Mouse (Mus musculus) layer of hippocampus, adult 11-12 months (tissue): ENCODE data around the gene Lrp4.

Source experiments
- DNase-seq: peaks from one replicate; pipeline ENCODE4 v3.0.0; 2022; ENCODE audit warnings: low spot score

Gene Lrp4

GRCm38 (mm10) chr2:91457259-91457655 is at the start of gene Lrp4:
Gene Lrp4 (plus strand): TSS chr2:91457511.
- DNase-seq: peak; percentile 32

GRCm38 (mm10) chr2:91408031-91408430 is 49.3 kb upstream of the Lrp4 start:
- no peak for DNase-seq

GRCm38 (mm10) chr2:91411473-91411872 is 45.8 kb upstream of the Lrp4 start:
- no peak for DNase-seq

GRCm38 (mm10) chr2:91412361-91412760 is 45.0 kb upstream of the Lrp4 start:
- DNase-seq: no peak

- DNase-seq: no peak
These were observed 43.5 kb upstream of the Lrp4 start for GRCm38 (mm10) chr2:91413811-91414210.

GRCm38 (mm10) chr2:91421641-91422040 is 35.7 kb upstream of the Lrp4 start:
- no peak for DNase-seq

- no peak for DNase-seq
These were observed 33.1 kb upstream of the Lrp4 start for GRCm38 (mm10) chr2:91424061-91424720.

GRCm38 (mm10) chr2:91426321-91426720 is 31.0 kb upstream of the Lrp4 start:
- DNase-seq: no peak

GRCm38 (mm10) chr2:91429146-91429545 is 28.2 kb upstream of the Lrp4 start:
- DNase-seq: no peak

GRCm38 (mm10) chr2:91429915-91430599 is 27.3 kb upstream of the Lrp4 start:
- no peak for DNase-seq

GRCm38 (mm10) chr2:91430600-91430919 is 26.8 kb upstream of the Lrp4 start:
- DNase-seq: no peak

- DNase-seq: no peak
These were observed 20.6 kb upstream of the Lrp4 start for GRCm38 (mm10) chr2:91436713-91437112.

- no peak for DNase-seq
These were observed 20.0 kb upstream of the Lrp4 start for GRCm38 (mm10) chr2:91437116-91437815.

- DNase-seq: no peak
These were observed 18.0 kb upstream of the Lrp4 start for GRCm38 (mm10) chr2:91439271-91439670.

- no peak for DNase-seq
These were observed 17.4 kb upstream of the Lrp4 start for GRCm38 (mm10) chr2:91439876-91440275.

- DNase-seq: no peak
These were observed 16.6 kb upstream of the Lrp4 start for GRCm38 (mm10) chr2:91440686-91441085.

- no peak for DNase-seq
These were observed 15.6 kb upstream of the Lrp4 start for GRCm38 (mm10) chr2:91441715-91442114.

- DNase-seq: no peak
These were observed 15.1 kb upstream of the Lrp4 start for GRCm38 (mm10) chr2:91442241-91442640.

GRCm38 (mm10) chr2:91444286-91444892 is 12.9 kb upstream of the Lrp4 start, which contains the start of gene 1110051M20Rik:
Gene 1110051M20Rik (minus strand): TSS chr2:91444704.
- DNase-seq: peak; percentile 90

GRCm38 (mm10) chr2:91449662-91450061 is 7.6 kb upstream of the Lrp4 start:
- DNase-seq: no peak

GRCm38 (mm10) chr2:91450316-91450715 is 7.0 kb upstream of the Lrp4 start:
- DNase-seq: no peak

GRCm38 (mm10) chr2:91452658-91453057 is 4.7 kb upstream of the Lrp4 start:
- no peak for DNase-seq
